Mouse (Mus musculus) effector memory CD4-positive, alpha-beta T cell, adult 7 months (primary cell): ENCODE measurements around the gene Dmrt2. TPM values are rescaled to one million over a fixed set of nuclear protein-coding genes. Genes with fewer than 3 reads are reported as not detected.

Experiments used
- polyA plus RNA-seq: library from polyadenylated mRNA; unstranded; fragments of 100-300 nt; shearing (Covaris generic); gene quantifications from one replicate; pipeline ENCODE4 v1.2.1, GENCODE M21; 2017

The Dmrt2 gene
- not detected for polyA plus RNA-seq

GRCm38 (mm10) chr19:25672101-25672950 lies at the start of gene Dmrt2:
Dmrt2 (plus strand) TSS chr19:25672411.

Other genes starting within 250 kb of the Dmrt2 start
- not detected for gene Dmrt1, start 166.8 kb upstream of the Dmrt2 start, polyA plus RNA-seq
- gene Dmrt3, start 62.1 kb upstream of the Dmrt2 start, polyA plus RNA-seq = not detected